Mouse (Mus musculus): Measurements from ENCODE around the gene Cox19.

- TF ChIP-seq CTCF (IDR thresholded peaks at IDR 0.05; ENCODE audit: low read depth) (no peak), EP300 (IDR thresholded peaks at IDR 0.05; ENCODE audit: low read depth) (no peak)
Measured at GRCm38 (mm10) chr5:139378271-139378556, 27.0 kb upstream of the Cox19 start.

All from heart, postnatal 0 days (tissue).